Mouse (Mus musculus) cerebellum, adult 2 months (tissue): Measurements from ENCODE around the gene Gm11060. TPM values are rescaled to one million over a fixed set of nuclear protein-coding genes. Genes with fewer than 3 reads are reported as not detected.

Source experiments
- DNase-seq, 2 experiments: peaks; one replicate each; pipeline ENCODE4 v3.0.0; 2021
- H3K27ac ChIP-seq: fragments of 200-500 bp; 2 replicates; pipeline ENCODE4 v1.5.1; 2012; ENCODE audit warnings: low read length, control low read depth, inconsistent platforms; ENCODE audit not compliant: insufficient read depth
- H3K27me3 ChIP-seq: fragments of 200-500 bp; 2 replicates; pipeline ENCODE4 v1.6.1; 2012; ENCODE audit warnings: inconsistent platforms, mild to moderate bottlenecking, low read length, moderate library complexity; ENCODE audit not compliant: control insufficient read depth, insufficient read depth
- H3K4me1 ChIP-seq: fragments of 200-500 bp; 2 replicates; pipeline ENCODE4 v1.6.1; 2011; ENCODE audit warnings: low read length; ENCODE audit not compliant: control insufficient read depth, insufficient read depth
- H3K4me3 ChIP-seq: fragments of 200-500 bp; replicated peaks from 2 replicates; pipeline ENCODE3; 2011; ENCODE audit warnings: mild to moderate bottlenecking, low read depth, low read length, control low read depth; ENCODE audit not compliant: insufficient read depth
- CTCF ChIP-seq: fragments of 200-500 bp; IDR thresholded peaks from 2 replicates; pipeline ENCODE4 v1.5.1; 2011; ENCODE audit warnings: low read depth, mild to moderate bottlenecking, control low read depth, low read length, moderate library complexity, borderline replicate concordance; ENCODE audit not compliant: insufficient read depth
- POLR2A ChIP-seq: fragments of 200-500 bp; IDR thresholded peaks from 2 replicates; pipeline ENCODE4 v1.6.1; 2011; ENCODE audit warnings: low read length, control low read depth, borderline replicate concordance; ENCODE audit not compliant: insufficient read depth
- WGBS: fragments of 180-500 bp; shearing (Covaris S2); methylation state at CpG from one replicate; pipeline ENCODE4 v1.1.7; 2018; 5-methylcytosine and 5-hydroxymethylcytosine counted together
- polyA plus RNA-seq: library from polyadenylated mRNA; depleted of rRNA; stranded (reverse); fragments of >200 nt; gene quantifications from 2 replicates; pipeline ENCODE4 v1.2.3, GENCODE M21; 2012

Gm11060 gene
- polyA plus RNA-seq, 1 experiment = not detected

- no peaks in the 10 kb centered on the region for H3K27me3 ChIP-seq
- no peak overlapping the region for H3K27ac ChIP-seq
- H3K4me3 ChIP-seq = no peak overlapping the region
- no peaks in the 10 kb centered on the region for H3K4me1 ChIP-seq
- WGBS = 67% methylated on average over 5 of the region's 5 CpGs
- no peak for DNase-seq
- no peak for TF ChIP-seq POLR2A
- no peak for TF ChIP-seq CTCF
Observed at GRCm38 (mm10) chr2:105090991-105091390, 827 bp upstream of the Gm11060 start.

- H3K27ac ChIP-seq = no peak overlapping the region
- no peaks in the 10 kb centered on the region for H3K4me1 ChIP-seq
- no peak overlapping the region for H3K4me3 ChIP-seq
- 86% methylated on average over 22 of the region's 22 CpGs for WGBS
- no peaks in the 10 kb centered on the region for H3K27me3 ChIP-seq
- TF ChIP-seq CTCF (no peak), POLR2A (no peak)
- DNase-seq = no peak
Observed at GRCm38 (mm10) chr2:105097294-105097953, 5.6 kb downstream of the Gm11060 start.

- WGBS = 13% methylated on average over 7 of the region's 7 CpGs
- Histone ChIP-seq H3K4me1 (no peaks in the 10 kb centered on the region), H3K27me3 (no peaks in the 10 kb centered on the region), H3K4me3 (no peak overlapping the region), H3K27ac (no peak overlapping the region)
- TF ChIP-seq POLR2A (no peak), CTCF (no peak)
- no peak for DNase-seq
Observed at GRCm38 (mm10) chr2:105099410-105099809, 7.6 kb downstream of the Gm11060 start.

GRCm38 (mm10) chr2:105100541-105100940 lies 8.7 kb downstream of the Gm11060 start:
- Histone ChIP-seq H3K27ac (no peak overlapping the region), H3K27me3 (no peaks in the 10 kb centered on the region), H3K4me1 (no peaks in the 10 kb centered on the region), H3K4me3 (no peak overlapping the region)
- no peak for TF ChIP-seq POLR2A
- no peak for TF ChIP-seq CTCF
- 77% methylated on average over 7 of the region's 7 CpGs for WGBS
- no peak for DNase-seq

GRCm38 (mm10) chr2:105108703-105109158 lies 16.9 kb downstream of the Gm11060 start:
- DNase-seq = peak; percentile 90 to 95
- no peak overlapping the region for H3K27ac ChIP-seq
- no peaks in the 10 kb centered on the region; the same call in 1 of the 2 replicates for H3K4me1 ChIP-seq
- TF ChIP-seq POLR2A (no peak), CTCF (peak; percentile 62; the same call in 1 of the 2 replicates)
- WGBS = 2% methylated on average over 6 of the region's 6 CpGs
- no peak overlapping the region for H3K4me3 ChIP-seq
- H3K27me3 ChIP-seq = no peaks in the 10 kb centered on the region

- peak in 1 of 2 experiments; percentile 62 for DNase-seq
- no peaks in the 10 kb centered on the region; the same call in 1 of the 2 replicates for H3K4me1 ChIP-seq
- H3K4me3 ChIP-seq = no peak overlapping the region
- no peaks in the 10 kb centered on the region for H3K27me3 ChIP-seq
- 8% methylated on average over 9 of the region's 9 CpGs for WGBS
- no peak for TF ChIP-seq POLR2A
- no peak overlapping the region for H3K27ac ChIP-seq
Observed at GRCm38 (mm10) chr2:105114074-105114473, 22.3 kb downstream of the Gm11060 start.

GRCm38 (mm10) chr2:105117669-105118068 lies 25.9 kb downstream of the Gm11060 start:
- H3K27ac ChIP-seq = no peak overlapping the region
- WGBS = 81% methylated on average over 8 of the region's 8 CpGs
- no peak for DNase-seq
- no peak overlapping the region for H3K4me3 ChIP-seq
- H3K27me3 ChIP-seq = peaks cover 2% of the 10 kb centered on the region; the same call in 1 of the 2 replicates
- no peaks in the 10 kb centered on the region; the same call in 1 of the 2 replicates for H3K4me1 ChIP-seq
- TF ChIP-seq POLR2A (no peak), CTCF (no peak)

GRCm38 (mm10) chr2:105122216-105122615 lies 30.4 kb downstream of the Gm11060 start:
- 13% methylated on average over 8 of the region's 8 CpGs for WGBS
- Histone ChIP-seq H3K4me3 (no peak overlapping the region), H3K27ac (no peak overlapping the region), H3K4me1 (no peaks in the 10 kb centered on the region), H3K27me3 (peaks cover 18% of the 10 kb centered on the region; the same call in 1 of the 2 replicates)
- no peak for DNase-seq
- TF ChIP-seq CTCF (no peak), POLR2A (no peak)
